Mouse (Mus musculus) heart, embryonic 12.5 days (tissue): Measurements from ENCODE around the gene Mas1. TPM values are rescaled to one million over a fixed set of nuclear protein-coding genes. Genes with fewer than 3 reads are reported as not detected.

ENCODE experiments used
- ATAC-seq: fragments of 200-750 bp; cut with Nextera tagmentation; 2 replicates; pipeline ENCODE4 v1.8.0; 2017; ENCODE audit warnings: moderate TSS enrichment, moderate library complexity; ENCODE audit not compliant: insufficient number of reproducible peaks, low FRiP score
- H3K27ac ChIP-seq: fragments of 300-500 bp; sonication (generic); 2 replicates; pipeline ENCODE4 v1.5.1; 2016; ENCODE audit warnings: mild to moderate bottlenecking, moderate library complexity; ENCODE audit not compliant: poor library complexity, severe bottlenecking
- H3K27me3 ChIP-seq: fragments of 300-500 bp; sonication (generic); replicated peaks from 2 replicates; pipeline ENCODE4 v1.6.1; 2016; ENCODE audit warnings: mild to moderate bottlenecking, moderate library complexity
- H3K36me3 ChIP-seq: fragments of 300-500 bp; sonication (generic); 2 replicates; pipeline ENCODE4 v1.6.1; 2016; ENCODE audit warnings: mild to moderate bottlenecking, moderate library complexity
- H3K4me1 ChIP-seq: fragments of 300-500 bp; sonication (generic); replicated peaks from 2 replicates; pipeline ENCODE4 v1.6.1; 2016; ENCODE audit warnings: mild to moderate bottlenecking
- H3K4me2 ChIP-seq: fragments of 300-500 bp; sonication (generic); 2 replicates; pipeline ENCODE4 v1.6.1; 2016; ENCODE audit warnings: mild to moderate bottlenecking, moderate library complexity
- H3K4me3 ChIP-seq: fragments of 300-500 bp; sonication (generic); 2 replicates; pipeline ENCODE4 v1.5.1; 2016; ENCODE audit warnings: mild to moderate bottlenecking
- H3K9ac ChIP-seq: fragments of 300-500 bp; sonication (generic); 2 replicates; pipeline ENCODE4 v1.6.1; 2016; ENCODE audit warnings: mild to moderate bottlenecking, moderate library complexity
- H3K9me3 ChIP-seq: fragments of 300-500 bp; sonication (generic); replicated peaks from 2 replicates; pipeline ENCODE4 v1.6.1; 2016; ENCODE audit warnings: mild to moderate bottlenecking, moderate library complexity
- WGBS: fragments of 180-500 bp; shearing (Covaris S2); methylation state at CpG from one replicate; pipeline ENCODE4 v1.1.7; 2016; 5-methylcytosine and 5-hydroxymethylcytosine counted together
- polyA plus RNA-seq: library from polyadenylated mRNA; unstranded; fragments of >200 nt; fragmentation: Nextera tagmentation; extraction: Ambion mirVana; gene quantifications from 2 replicates; pipeline ENCODE4 v1.2.1, GENCODE M21; 2016

Gene Mas1
- polyA plus RNA-seq, 1 experiment from 2014 or later, result 1.1 TPM

DNA sequence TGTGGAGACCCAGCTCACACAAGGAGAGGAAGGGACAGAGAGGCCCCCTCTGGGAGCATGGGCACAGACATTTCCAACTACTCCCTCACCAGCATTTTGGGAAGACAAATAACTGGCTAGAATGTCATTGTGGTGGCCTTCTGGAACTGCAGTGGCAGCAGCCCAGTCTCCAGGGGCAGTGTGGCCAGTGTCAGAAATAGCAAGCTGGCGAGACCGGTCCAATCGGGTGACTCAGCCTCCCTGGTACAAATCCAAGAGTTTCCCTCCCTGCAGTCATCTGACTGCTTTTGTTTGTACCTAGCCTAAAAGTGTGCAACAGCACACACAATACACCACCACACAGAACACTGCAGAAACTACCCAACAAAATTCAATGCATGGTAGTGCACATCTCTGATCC, 35.7 kb downstream of the Mas1 start:
- Histone ChIP-seq H3K27me3 (no peaks in the 10 kb centered on the region), H3K36me3 (no peaks in the 10 kb centered on the region), H3K9ac (no peak overlapping the region), H3K9me3 (peaks cover 9% of the 10 kb centered on the region; the same call in 1 of the 2 replicates), H3K27ac (no peak overlapping the region), H3K4me1 (no peaks in the 10 kb centered on the region), H3K4me2 (no peak overlapping the region), H3K4me3 (no peak overlapping the region)
- WGBS, result 74% methylated on average over 3 of the region's 3 CpGs
- no peak for ATAC-seq

DNA sequence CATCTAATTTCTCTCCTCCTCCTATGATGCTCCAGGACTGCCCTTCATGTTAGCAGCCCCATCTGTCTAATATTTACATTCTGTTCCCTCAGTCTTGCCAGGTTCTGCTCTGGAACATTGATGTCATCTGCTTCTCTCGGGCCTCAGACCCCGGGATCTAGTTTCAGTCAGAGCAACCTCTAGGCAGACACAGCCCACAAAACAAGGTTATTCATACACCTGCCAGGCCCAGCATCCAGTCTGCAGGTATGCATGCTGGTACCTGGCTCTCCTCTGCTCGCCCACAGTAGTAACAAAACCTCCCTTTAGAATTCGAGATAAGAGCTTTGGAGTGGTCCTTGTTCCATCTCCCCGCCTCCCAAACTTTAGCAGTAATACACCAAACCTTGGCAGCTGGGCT, 37.6 kb downstream of the Mas1 start:
- Histone ChIP-seq H3K9me3 (peaks cover 9% of the 10 kb centered on the region; the same call in 1 of the 2 replicates), H3K27ac (no peak overlapping the region), H3K36me3 (no peaks in the 10 kb centered on the region), H3K4me3 (no peak overlapping the region), H3K27me3 (no peaks in the 10 kb centered on the region), H3K4me1 (no peaks in the 10 kb centered on the region), H3K9ac (no peak overlapping the region), H3K4me2 (no peak overlapping the region)
- no peak for ATAC-seq
- 71% methylated on average over 5 of the region's 5 CpGs for WGBS

DNA sequence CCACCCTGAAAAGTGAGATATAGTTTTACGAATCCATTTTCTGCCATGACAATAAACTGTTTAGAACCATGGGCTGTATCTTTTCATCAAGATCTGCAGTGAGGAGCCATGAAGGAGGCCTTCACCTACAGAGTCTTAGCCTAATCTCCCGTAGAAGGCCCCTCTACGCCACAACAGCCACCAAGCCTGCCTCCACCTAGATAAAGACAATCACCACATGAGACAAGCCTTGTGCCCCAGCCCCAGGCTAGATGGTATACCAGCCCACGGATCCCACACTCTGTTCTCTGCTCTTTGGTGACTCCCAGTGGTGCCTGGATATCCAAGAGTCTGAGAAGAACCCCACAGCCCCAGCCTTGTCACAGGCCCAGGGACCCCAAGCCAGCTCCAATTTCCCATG, 52.1 kb downstream of the Mas1 start:
- H3K27ac ChIP-seq, result no peak overlapping the region
- no peaks in the 10 kb centered on the region for H3K27me3 ChIP-seq
- H3K36me3 ChIP-seq, result peaks cover 87% of the 10 kb centered on the region
- no peak overlapping the region for H3K4me3 ChIP-seq
- H3K4me1 ChIP-seq, result 0 out of 2 replicates have a peak, but pooled peaks cover 3% of the 10 kb centered on the region
- peaks cover 25% of the 10 kb centered on the region for H3K9me3 ChIP-seq
- 75% methylated on average over 4 of the region's 4 CpGs for WGBS
- no peak for ATAC-seq
- H3K4me2 ChIP-seq, result no peak overlapping the region
- H3K9ac ChIP-seq, result no peak overlapping the region

DNA sequence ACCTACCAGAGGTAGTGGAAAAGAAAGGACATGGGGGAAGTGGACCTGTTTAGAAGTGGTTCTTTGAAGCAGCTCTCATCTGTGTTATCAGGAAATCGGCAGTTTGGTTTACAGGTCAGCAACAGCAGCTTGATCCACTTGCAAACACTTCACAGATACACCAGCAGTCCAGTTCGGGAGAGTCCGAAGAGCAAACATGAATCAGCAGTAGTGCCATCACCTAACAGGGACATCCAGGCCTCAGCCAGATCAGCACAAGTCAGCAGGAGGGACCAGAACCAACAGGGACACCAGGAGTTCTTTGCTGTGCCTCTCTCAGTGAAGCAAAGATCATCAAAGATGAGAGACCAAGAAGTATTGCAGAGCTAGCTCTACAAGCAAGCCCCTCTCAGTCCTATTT, 53.4 kb downstream of the Mas1 start:
- Histone ChIP-seq H3K36me3 (peaks cover 73% of the 10 kb centered on the region), H3K4me2 (no peak overlapping the region), H3K9me3 (peaks cover 11% of the 10 kb centered on the region), H3K9ac (no peak overlapping the region), H3K27ac (no peak overlapping the region), H3K4me1 (peaks cover 15% of the 10 kb centered on the region), H3K27me3 (no peaks in the 10 kb centered on the region), H3K4me3 (no peak overlapping the region)
- ATAC-seq, result no peak
- WGBS, result 69% methylated on average over 3 of the region's 3 CpGs

DNA sequence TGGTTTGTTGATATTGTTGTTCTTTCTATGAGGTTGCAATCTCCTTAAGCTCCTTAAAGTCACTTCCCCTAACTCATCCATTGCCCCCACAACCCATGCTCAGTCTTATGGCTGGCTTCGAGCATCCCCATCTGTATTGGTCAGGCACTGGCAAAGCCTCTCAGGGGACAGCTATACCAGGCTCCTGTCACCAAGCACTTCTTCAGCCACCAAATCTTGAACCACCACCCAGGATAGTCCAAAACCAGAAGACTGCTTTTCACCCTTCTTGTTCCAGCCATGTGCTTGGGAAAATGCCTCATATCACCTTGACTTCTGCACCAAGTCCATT, 57.0 kb downstream of the Mas1 start:
- H3K27me3 ChIP-seq, result no peaks in the 10 kb centered on the region
- H3K27ac ChIP-seq, result no peak overlapping the region; the same call in 1 of the 2 replicates
- H3K9ac ChIP-seq, result no peak overlapping the region
- WGBS, result 87% methylated on average over 1 of the region's 1 CpGs
- peaks cover 44% of the 10 kb centered on the region for H3K36me3 ChIP-seq
- no peak overlapping the region for H3K4me2 ChIP-seq
- ATAC-seq, result 0 out of 2 replicates have a peak, but pooled peaks have one; percentile 7
- H3K9me3 ChIP-seq, result no peaks in the 10 kb centered on the region; the same call in 1 of the 2 replicates
- peaks cover 33% of the 10 kb centered on the region for H3K4me1 ChIP-seq
- no peak overlapping the region for H3K4me3 ChIP-seq

DNA sequence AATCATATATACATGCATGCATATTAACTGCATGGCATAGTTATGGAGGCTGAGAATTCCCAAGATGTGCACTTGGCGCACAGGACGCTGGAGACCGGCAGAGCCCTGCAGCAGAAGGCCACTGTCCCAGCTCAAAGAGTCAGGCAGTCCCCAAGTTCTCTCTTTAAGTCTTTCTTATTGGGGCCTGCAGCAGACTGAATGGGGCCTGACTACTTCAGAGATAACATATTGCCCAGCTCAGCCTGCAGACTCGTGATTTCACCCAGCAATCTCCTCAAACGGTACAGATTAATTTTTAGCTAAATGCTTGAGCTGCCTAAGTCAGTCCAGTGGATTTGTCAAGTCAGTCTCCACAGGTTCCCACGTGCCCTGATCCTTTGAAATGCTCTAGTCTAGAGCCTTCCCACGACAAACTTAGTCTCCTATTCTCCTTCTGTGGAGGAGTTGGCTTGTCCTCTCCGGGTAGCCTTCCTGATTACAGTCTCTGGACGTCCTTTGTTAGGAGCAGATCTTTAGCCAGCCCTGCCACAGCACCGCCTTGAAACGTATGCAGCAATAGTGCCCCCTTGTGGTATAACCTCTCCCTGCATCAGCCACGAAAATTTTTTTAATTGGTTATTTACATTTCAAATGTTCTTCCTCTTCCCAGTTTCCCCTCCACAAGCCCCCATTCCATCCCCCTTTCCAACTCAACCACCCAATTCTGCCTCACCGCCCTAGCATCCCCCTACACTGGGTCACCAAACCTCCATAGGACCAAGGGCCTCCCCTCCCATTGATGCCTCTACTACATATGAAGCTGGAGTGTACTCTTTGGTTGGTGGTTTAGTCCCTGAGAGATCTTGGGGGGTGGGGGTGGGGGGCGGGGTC, 57.6 kb downstream of the Mas1 start:
- Histone ChIP-seq H3K36me3 (peaks cover 38% of the 10 kb centered on the region), H3K4me2 (peak overlapping the region; percentile 23), H3K4me3 (no peak overlapping the region), H3K27ac (peak overlapping the region; percentile 92), H3K4me1 (peaks cover 33% of the 10 kb centered on the region), H3K27me3 (no peaks in the 10 kb centered on the region), H3K9me3 (no peaks in the 10 kb centered on the region; the same call in 1 of the 2 replicates), H3K9ac (peak overlapping the region; percentile 47)
- 15% methylated on average over 14 of the region's 14 CpGs for WGBS
- ATAC-seq, result peak; percentile 81

DNA sequence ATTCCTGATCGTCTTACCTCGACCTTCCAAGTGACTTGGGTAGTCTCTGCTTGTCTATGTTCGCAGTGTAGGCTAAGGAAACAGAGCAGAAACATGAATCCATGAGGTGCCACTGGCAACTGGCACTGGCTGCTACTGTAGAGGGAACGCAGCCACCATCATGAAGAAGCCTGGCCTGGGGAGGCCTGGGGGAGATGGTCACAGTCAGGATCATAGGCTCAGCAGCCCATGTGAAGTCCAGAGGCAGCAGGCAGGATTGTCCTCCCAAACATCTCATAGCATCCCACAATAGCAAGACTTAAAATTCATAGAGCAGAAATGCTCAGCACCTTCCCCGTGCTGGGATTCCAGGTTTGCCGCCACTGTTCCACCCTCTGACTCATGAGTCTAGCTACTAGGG, 59.1 kb downstream of the Mas1 start:
- Histone ChIP-seq H3K4me2 (no peak overlapping the region), H3K36me3 (peaks cover 31% of the 10 kb centered on the region), H3K9me3 (no peaks in the 10 kb centered on the region; the same call in 1 of the 2 replicates), H3K27ac (peak overlapping the region; percentile 92), H3K4me1 (peaks cover 38% of the 10 kb centered on the region), H3K27me3 (no peaks in the 10 kb centered on the region), H3K9ac (no peak overlapping the region), H3K4me3 (no peak overlapping the region)
- no peak for ATAC-seq
- 87% methylated on average over 6 of the region's 6 CpGs for WGBS

DNA sequence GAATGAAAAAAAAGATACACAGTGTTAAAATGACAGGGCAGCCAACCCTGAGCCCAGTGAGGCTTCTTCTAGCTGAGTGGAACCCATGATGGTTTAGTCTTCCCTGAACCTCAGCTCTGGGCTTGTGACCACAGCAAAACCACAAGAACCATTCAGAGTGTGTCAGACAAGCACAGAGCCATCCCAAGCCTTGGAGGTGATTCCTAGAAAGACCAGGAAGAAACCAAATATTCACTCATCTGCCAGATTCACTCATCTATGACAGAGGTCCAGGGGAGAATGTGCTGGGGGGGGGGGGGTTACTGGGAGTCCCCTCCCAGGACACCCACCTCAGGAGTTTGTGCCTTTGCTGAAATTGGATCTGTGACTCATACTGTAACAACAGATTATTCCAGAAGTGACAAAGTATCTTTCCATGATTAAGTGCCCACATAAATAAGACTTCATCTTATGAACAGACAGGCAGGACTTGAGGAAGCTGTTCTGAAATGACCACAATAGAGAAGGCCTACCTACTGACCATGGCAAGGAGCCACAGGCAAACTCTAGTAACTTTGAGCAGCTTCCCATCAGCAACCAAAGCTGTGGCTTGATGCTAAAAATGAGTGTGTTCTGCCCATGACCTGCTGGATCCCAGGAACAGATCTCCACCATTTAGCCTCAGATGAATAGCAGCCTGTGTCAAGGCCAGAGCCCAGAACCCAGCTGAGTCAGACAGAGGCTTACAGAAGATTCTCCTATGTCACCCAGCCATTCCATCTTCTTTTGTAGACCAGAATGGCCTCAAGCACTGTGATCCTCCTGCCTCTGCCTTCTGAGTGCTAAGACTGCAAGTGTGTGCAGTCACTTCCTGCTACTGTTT, 63.1 kb downstream of the Mas1 start:
- peaks cover 18% of the 10 kb centered on the region for H3K36me3 ChIP-seq
- peak overlapping the region; percentile 47; the same call in 1 of the 2 replicates for H3K27ac ChIP-seq
- H3K4me2 ChIP-seq, result no peak overlapping the region
- H3K4me1 ChIP-seq, result peaks cover 36% of the 10 kb centered on the region
- no peaks in the 10 kb centered on the region for H3K9me3 ChIP-seq
- no peak for ATAC-seq
- no peaks in the 10 kb centered on the region for H3K27me3 ChIP-seq
- H3K9ac ChIP-seq, result no peak overlapping the region
- no peak overlapping the region for H3K4me3 ChIP-seq

DNA sequence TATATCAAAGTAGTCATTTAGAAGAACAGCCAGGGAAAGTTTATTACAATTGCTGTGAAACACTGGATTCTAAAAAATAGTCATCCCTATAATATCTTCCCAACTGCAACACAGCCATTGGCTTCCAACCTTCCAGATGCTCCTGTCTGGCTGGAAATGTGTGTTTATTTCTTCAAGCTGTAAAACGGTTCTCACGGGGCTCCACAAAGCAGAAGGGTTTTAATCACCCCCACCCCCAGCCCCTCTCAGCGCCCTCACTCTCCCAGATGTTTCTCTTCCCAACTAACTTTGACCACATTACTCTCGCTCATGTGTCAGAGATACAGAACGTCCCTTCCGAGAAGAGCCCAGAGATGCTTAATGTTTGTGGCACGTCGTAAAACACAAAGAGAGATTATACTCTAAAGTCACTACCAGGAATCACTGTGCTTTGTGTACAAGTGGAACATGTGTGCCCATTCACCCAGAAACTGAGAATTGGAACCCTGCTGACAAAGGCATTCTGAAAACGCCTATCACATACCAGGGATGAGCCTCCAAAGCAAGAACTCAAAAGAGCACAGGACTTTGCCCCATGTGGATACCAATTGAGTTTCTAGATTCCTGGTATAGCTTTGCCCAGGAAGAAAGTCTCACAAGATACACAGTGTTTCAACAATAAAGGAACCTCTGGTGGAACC, 65.9 kb downstream of the Mas1 start:
- Histone ChIP-seq H3K4me3 (no peak overlapping the region), H3K27me3 (no peaks in the 10 kb centered on the region), H3K36me3 (peaks cover 27% of the 10 kb centered on the region), H3K4me1 (peaks cover 37% of the 10 kb centered on the region), H3K9me3 (no peaks in the 10 kb centered on the region), H3K27ac (peak overlapping the region; percentile 41; the same call in 1 of the 2 replicates), H3K9ac (no peak overlapping the region), H3K4me2 (no peak overlapping the region)
- 57% methylated on average over 9 of the region's 9 CpGs for WGBS
- no peak for ATAC-seq

DNA sequence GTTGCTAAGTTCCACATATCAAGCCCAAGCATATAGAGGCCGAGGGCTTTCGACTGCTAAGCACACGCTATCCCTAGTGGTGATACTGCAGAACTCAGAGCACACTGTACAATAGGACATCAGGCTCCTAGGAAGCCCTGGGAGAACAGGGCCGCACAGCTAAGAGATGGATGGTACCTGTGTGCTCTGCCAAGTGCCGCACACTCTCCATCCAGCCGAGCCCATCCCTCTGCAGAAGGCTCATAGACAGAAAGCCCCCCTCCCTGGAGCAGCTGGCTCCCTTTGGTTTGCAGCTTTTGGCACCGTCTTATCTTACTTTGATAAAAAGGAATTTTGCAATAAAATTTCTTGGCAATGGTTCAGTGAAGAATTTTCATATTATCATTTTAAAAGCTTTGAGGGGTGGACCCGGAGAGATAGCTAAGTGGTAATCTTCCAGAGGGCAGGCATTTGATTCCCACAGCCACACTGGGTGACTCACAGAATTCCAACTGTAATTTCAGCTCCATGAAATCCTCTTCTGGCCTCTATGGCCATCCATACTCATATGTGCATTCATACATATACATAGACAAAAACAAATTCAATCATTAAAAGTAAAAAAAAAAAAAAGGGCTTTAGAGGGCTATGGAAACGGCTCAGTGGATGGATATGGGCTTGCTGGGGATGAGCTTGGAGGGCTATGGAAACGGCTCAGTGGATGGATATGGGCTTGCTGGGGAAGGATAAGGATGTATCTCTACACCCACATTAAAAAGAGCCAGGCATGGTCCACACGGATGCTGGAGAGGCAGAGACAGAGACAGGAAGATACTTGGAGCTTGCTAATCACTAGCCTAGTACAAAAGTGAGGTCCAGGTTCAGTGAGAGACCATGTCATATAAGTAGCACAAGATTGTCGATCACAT, 68.3 kb downstream of the Mas1 start:
- peak overlapping the region; percentile 92 for H3K27ac ChIP-seq
- peak; percentile 67 for ATAC-seq

More for the DNA sequence above, 68.3 kb downstream of the Mas1 start:
- Histone ChIP-seq H3K4me2 (no peak overlapping the region), H3K9ac (0 out of 2 replicates have a peak overlapping the region, but pooled peaks have one; percentile 8), H3K27me3 (no peaks in the 10 kb centered on the region), H3K4me3 (no peak overlapping the region), H3K4me1 (peaks cover 54% of the 10 kb centered on the region), H3K9me3 (no peaks in the 10 kb centered on the region), H3K36me3 (peaks cover 18% of the 10 kb centered on the region)
- WGBS, result 43% methylated on average over 12 of the region's 12 CpGs
